Mouse (Mus musculus) splenic B cell, adult 2 months (primary cell): Measurements from ENCODE around the gene Mybphl.

Experiments
- DNase-seq: peaks from one replicate; pipeline ENCODE4 v3.0.0-alpha.2; 2011; ENCODE audit warnings: low read depth, low spot score
- H3K27me3 ChIP-seq: 2 replicates; pipeline ENCODE4 v1.6.1; 2012; ENCODE audit warnings: mild to moderate bottlenecking, low read length, moderate library complexity, mixed read lengths; ENCODE audit not compliant: control insufficient read depth, poor library complexity, insufficient read depth, severe bottlenecking
- H3K36me3 ChIP-seq: 2 replicates; pipeline ENCODE4 v1.6.1; 2012; ENCODE audit warnings: mild to moderate bottlenecking, low read length, moderate library complexity, mixed read lengths; ENCODE audit not compliant: control insufficient read depth, poor library complexity, insufficient read depth, severe bottlenecking

Gene Mybphl

DNA sequence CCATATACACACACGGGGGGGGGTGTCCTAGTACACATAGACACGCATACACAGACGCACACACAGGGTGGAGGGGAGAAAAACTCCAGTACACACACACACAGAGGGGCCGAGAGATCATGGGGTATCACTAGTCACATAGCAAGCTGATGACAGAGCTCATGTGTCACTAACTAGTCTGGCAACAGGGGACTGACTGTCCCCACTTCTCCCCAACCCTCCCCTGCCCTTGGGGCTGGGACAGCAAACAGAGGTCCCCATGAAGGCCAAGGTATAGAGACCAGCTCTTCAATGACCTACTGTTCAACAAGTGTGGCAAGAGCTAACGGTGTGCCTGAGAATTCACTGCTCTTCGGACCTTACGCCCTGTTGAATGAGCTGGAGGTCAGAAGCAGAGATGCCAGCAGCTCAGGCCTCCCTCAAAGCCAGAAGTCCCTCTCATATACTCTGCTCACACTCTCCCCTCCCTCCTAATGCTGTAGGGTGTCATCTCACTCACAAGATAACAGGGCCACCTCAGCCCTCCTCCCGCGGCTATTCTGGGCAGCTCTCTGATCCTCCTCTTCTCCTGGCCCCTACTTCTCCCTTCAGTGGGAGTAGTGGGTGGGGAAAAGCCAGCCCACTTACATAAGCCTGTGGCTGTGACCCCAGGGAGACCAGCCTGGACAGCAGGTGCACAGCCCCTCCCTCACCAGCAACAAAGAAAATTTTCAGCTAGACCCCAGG, at the start of gene Mybphl:
Gene Mybphl (plus strand): TSS at position 642 of the 726 bp plus-strand sequence.
- Histone ChIP-seq H3K27me3 (no peaks in the 10 kb centered on the region), H3K36me3 (no peaks in the 10 kb centered on the region)
- no peak for DNase-seq

DNA sequence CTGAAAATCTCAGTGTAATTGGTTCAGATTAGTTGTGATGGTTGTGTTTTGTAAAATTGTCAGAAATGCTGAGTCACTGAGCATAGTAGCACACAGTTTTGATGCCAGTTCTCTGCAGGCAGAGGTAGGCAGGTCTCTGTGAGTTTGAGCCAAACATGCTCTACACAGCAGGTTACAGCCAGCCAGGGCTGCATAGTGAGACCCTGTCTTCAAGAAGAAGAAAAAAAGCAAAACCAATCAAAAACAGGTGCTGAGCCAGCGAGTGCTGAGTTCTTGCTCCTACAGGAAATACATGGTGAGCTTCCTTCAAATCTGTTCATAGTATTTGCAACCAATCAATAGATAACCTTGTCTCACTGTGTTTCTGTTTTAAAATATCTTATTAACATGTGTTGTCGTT, 46.2 kb upstream of the Mybphl start:
- H3K36me3 ChIP-seq = no peaks in the 10 kb centered on the region
- no peak for DNase-seq
- no peaks in the 10 kb centered on the region for H3K27me3 ChIP-seq

DNA sequence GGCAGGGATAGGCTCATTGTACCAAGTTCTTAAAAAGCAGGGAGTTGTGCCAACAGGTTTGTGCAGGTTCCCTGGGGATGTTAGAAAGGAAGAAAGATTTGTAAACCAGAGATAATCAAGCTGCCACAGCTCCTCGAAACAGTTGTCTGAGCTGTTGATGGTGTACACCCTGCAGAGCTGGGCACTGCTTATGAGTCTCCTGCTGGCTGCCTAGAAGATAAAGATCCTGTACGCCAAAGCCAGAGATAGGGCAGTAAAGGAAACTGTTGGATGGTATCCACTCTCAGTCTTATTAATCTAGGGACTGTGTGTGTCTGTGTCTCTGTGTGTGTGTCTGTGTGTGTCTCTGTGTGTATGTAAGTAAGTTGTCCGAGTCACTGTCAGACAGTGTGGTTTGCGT, 43.0 kb upstream of the Mybphl start:
- no peak for DNase-seq
- no peaks in the 10 kb centered on the region for H3K27me3 ChIP-seq

DNA sequence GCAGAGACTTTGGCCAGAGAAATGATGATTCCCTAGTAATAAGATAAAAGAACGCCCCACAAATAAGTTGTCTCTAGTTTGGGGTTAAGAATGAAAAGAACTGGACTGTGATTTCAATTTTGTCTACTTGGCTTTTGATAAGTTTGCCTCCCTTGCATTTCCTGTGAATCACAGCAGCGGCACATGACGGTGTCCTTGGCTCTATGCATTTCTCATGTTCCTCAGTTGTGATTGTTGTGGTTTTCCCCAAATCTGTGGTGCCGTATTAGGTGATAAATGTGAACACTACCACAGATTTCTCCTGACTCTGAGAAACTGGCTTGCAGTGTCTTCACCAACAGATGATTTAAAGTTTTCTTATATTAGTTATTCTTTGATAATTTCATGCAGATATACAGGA, 42.6 kb upstream of the Mybphl start:
- no peak for DNase-seq
- Histone ChIP-seq H3K27me3 (no peaks in the 10 kb centered on the region), H3K36me3 (no peaks in the 10 kb centered on the region)

More for the DNA sequence above, 43.0 kb upstream of the Mybphl start:
- H3K36me3 ChIP-seq = no peaks in the 10 kb centered on the region

DNA sequence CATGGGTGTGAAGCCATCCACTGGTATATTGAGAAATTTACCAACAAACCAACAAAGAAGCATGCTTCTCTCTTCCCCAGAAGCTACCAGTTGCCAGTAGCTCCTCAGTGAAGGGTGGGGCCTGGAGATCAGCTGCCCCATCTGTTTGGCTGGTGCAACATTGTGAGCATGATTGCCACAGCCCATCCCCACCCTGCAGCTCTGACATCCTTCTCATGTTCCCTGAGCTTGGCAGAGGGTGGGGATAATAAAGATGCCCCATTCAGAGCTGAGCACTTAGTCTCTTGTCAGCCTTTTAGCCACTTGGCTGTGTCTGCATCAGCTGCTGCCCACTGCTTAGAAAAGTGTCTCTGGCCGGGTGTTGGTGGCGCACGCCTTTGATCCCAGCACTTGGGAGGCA, 41.7 kb upstream of the Mybphl start:
- no peaks in the 10 kb centered on the region for H3K36me3 ChIP-seq
- H3K27me3 ChIP-seq = no peaks in the 10 kb centered on the region
- DNase-seq = no peak

DNA sequence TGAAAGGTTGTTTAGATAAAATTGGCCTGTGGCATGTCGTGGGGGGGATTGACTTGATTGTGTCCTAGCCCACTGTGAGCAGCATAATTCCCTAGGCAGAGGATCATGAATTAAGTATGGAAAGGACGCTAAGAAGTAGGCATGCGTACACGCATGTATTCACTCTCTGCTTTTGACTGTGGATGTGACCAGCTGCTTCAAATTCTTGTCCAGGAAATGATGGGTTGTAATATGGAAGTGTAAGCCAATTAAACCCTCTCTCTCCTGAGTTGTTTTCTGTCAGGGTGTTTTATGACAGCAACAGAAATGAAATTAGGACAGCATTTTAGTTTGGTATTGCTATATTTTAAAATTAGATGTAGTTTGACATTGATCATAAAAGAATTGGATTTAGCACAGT, 39.9 kb upstream of the Mybphl start:
- Histone ChIP-seq H3K27me3 (no peaks in the 10 kb centered on the region), H3K36me3 (no peaks in the 10 kb centered on the region)
- no peak for DNase-seq

DNA sequence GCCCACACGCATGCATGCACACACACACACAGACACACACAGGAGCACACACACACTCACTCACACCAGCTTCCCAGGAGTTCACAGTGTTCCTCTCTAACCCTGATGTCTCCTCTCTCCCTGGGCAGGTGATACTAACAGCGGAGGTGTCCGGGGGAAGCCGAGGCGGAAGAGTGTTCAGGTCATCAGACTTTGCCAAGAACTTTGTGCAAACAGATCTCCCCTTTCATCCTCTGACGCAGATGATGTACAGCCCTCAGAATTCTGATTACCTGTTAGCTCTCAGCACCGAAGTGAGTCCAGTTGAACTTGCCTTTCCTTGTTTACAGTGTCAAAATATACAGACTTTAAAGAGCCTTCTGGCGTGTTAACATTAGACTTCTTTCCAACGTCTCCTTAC, 39.2 kb upstream of the Mybphl start:
- no peaks in the 10 kb centered on the region for H3K27me3 ChIP-seq
- no peak for DNase-seq
- H3K36me3 ChIP-seq = no peaks in the 10 kb centered on the region

DNA sequence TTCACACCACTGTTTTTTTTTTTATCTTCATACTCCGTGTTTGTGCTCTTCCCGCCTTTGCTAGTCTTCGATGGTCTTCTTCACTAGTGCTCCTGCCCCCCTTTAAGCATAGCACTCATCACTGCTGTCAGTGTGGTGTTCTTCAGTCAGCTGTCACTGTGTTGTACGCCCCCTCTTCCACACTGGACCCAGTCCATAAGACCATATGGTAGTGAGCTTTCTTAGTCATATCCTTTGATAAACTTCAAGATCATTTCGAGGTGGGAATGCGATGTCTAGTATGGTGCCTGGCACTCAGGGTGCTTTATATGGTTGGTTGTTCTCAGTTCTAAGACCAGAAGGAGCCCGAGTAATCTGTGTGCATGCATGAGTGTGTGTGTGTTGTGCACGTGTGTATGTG, 37.4 kb upstream of the Mybphl start:
- Histone ChIP-seq H3K27me3 (no peaks in the 10 kb centered on the region), H3K36me3 (no peaks in the 10 kb centered on the region)
- no peak for DNase-seq

DNA sequence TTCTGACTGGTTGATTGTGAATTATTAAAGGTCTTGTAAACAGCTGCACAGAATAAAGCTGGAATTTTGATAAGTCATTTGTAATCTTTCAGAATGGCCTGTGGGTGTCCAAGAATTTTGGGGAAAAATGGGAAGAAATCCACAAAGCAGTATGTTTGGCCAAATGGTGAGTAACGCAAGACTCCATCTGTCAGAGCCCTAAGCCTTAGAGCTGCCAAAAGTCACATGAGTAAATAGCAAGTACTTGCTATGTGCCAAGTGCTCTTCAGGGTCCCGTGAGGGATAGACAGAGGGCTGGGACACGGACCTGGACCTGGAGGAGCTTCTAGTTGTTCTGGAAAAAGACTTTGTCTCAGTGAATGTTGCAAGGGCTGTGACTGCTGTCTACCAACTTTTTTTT, 36.8 kb upstream of the Mybphl start:
- Histone ChIP-seq H3K27me3 (no peaks in the 10 kb centered on the region), H3K36me3 (no peaks in the 10 kb centered on the region)
- no peak for DNase-seq

DNA sequence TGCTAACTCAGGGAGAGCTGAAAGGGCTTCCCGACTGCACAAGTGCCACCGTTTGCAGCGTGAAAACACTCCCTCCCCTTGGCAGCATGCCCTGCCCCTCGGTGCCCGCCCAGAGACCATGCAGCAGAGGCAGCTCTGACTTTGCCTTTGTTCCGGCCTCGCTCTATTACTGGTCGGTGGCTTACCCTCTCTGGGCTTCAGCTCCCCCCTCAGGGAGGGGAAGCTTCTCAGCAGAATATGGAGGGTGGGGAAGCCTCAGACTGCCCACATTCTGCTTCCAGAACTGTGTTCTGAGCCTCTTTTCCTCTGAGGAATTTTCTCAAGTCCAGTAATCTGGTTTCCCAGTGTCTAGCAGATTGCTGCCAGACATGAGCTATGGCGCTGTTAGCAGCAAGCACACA, 36.3 kb upstream of the Mybphl start:
- DNase-seq = no peak
- Histone ChIP-seq H3K36me3 (no peaks in the 10 kb centered on the region), H3K27me3 (no peaks in the 10 kb centered on the region)

DNA sequence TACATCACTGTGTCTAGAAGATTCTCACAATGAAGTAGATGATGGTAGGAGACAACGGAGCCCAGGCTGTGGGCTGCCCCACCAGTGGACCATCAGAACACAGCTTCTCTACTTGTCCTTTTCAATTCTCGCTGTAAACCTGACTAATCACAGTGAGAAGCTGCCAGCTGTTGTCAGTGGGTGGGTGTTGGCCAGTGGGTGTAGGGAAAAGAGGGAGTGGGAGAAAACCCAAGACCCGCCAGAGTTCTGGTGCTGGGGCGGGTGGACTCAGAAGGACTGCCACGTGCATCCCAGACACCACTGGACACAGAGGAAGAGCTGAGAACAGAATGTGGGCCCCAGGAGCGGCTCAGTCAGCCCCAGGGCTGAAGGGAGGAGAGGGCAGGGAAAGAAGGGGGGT, 33.9 kb upstream of the Mybphl start:
- Histone ChIP-seq H3K27me3 (no peaks in the 10 kb centered on the region), H3K36me3 (no peaks in the 10 kb centered on the region)
- DNase-seq = no peak

DNA sequence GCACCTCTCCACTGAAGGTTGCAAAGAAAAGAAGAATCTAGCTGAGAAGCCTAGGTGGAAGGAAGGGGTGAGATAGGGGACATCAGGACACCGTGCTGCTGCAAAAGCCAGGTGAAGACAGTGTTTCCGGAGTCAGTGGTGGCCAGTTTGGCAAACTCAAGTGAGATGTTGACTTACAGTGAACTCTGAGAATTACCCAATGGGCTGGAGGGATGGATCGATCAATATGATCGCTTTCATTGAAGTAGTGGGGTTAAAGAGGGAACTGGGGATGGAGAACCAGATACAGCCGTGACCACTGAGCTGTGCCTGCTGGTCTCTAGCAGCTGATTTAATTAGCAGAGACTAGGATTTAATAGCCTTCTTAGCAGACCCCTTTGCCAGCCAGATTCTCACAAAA, 27.8 kb upstream of the Mybphl start:
- no peaks in the 10 kb centered on the region for H3K27me3 ChIP-seq
- DNase-seq = no peak

DNA sequence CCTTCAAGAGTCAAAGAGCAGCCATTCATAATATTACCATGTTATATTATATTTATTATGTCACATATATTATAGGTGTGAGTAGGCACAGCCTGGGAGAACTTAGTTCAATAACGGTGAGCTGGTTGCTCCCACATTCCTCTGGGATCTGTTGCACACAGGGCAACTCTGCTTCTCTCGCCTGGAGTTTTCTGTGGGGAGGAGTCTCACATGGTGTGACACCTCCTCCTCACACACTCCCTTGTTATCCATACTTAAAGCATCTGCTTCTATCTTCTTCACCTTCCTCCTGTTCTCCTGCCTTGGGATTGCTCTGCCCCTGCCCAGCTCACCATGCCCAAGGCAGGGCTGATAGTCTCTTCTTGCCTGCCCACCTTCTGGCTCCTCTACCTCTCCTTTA, 23.7 kb upstream of the Mybphl start:
- Histone ChIP-seq H3K36me3 (no peaks in the 10 kb centered on the region), H3K27me3 (no peaks in the 10 kb centered on the region; the same call in 1 of the 2 replicates)
- DNase-seq = no peak

More for the DNA sequence above, 27.8 kb upstream of the Mybphl start:
- no peaks in the 10 kb centered on the region for H3K36me3 ChIP-seq

DNA sequence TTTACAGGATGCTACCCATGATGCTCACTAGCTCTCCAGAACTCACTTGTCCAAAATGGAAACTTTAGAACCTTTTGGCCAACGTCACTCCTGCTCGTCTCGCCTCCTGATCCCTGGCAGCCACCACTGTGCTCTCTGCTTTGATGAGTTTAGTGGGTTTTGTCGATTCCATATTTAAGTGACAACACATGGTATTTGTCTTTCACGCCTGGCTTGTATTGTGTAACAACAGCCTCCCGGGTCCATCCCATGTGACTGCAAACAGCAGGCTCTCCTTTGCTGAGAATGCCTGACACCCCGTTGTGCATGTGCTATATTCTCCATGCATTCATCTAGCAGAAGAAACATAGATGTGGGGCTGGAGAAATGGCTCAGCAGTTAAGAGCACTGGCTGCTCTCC, 22.5 kb upstream of the Mybphl start:
- Histone ChIP-seq H3K27me3 (no peaks in the 10 kb centered on the region; the same call in 1 of the 2 replicates), H3K36me3 (no peaks in the 10 kb centered on the region)
- DNase-seq = no peak

DNA sequence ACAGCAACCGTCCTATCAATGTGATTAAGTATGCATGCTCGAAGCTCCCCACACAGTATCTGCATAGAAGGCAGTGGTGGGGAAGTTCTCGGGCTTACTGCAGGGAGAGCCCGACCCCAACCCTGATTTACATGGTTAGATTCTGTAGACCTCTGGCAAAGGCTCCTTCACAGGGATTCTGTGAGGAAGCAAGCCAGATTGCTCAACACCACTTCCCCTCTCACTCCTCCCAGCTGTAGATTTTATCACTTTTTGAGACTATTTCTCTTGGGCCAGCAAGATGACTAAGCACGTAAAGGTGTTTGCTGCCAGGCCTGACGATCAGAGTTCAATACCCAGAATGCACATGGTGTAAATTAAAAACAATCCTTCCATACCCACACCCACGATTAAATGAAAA, 18.9 kb upstream of the Mybphl start:
- no peaks in the 10 kb centered on the region for H3K36me3 ChIP-seq
- no peak for DNase-seq
- H3K27me3 ChIP-seq = no peaks in the 10 kb centered on the region; the same call in 1 of the 2 replicates

DNA sequence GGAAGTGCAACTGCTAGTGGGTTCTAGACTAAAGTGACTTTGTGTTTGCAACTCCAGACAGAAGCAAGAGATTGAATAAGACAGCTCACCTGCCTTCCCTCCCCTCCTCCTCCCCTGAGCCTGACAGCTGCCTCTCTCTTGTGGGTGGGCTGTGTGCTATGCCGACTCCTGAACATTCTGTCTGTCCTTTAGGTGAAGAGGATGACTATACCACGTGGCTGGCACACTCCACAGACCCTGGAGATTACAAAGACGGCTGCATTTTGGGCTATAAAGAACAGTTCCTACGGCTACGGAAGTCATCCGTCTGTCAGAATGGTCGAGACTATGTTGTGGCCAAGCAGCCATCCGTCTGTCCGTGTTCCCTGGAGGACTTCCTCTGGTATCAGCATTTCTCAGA, 16.3 kb upstream of the Mybphl start:
- peak; percentile 4 for DNase-seq
- Histone ChIP-seq H3K27me3 (no peaks in the 10 kb centered on the region; the same call in 1 of the 2 replicates), H3K36me3 (no peaks in the 10 kb centered on the region)
